Mouse (Mus musculus) bone marrow, adult 2 months (tissue): ENCODE data around the gene Pcnx.

ENCODE experiments used
- CTCF ChIP-seq: fragments of 200-500 bp; IDR thresholded peaks from 2 replicates; pipeline ENCODE4 v1.5.1; 2011; ENCODE audit warnings: low read length, control low read depth; ENCODE audit not compliant: control insufficient read depth, insufficient read depth
- POLR2A ChIP-seq: fragments of 200-500 bp; IDR thresholded peaks from 2 replicates; pipeline ENCODE4 v1.6.1; 2011; ENCODE audit warnings: low read depth, mild to moderate bottlenecking, control low read depth, low read length, borderline replicate concordance; ENCODE audit not compliant: control insufficient read depth

DNA sequence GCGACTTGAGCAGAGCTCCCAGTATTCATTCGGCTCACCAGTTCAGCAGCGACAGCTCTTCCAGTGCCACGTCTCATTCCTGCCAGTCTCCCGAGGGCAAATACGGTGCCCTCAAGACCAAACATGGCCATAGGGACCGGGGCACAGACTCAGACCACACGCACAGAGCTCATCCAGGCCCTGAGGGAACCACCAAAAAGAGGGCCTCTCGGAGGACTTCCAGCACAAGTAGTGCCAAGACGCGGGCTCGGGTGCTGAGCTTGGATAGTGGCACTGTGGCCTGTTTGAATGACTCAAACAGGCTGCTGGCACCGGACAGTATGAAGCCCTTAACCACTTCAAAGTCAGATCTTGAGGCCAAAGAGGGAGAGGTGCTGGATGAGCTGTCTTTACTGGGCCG is 59.1 kb downstream of the Pcnx start:
- TF ChIP-seq POLR2A (no peak), CTCF (no peak)
